Mouse (Mus musculus) embryonic facial prominence, embryonic 15.5 days (tissue): ENCODE data around the gene Megf6. TPM values are rescaled to one million over a fixed set of nuclear protein-coding genes. Genes with fewer than 3 reads are reported as not detected.

Experiments used
- ATAC-seq: fragments of 200-750 bp; cut with Nextera tagmentation; 2 replicates; pipeline ENCODE4 v1.8.0; 2017; ENCODE audit warnings: low read depth, moderate TSS enrichment; ENCODE audit not compliant: insufficient number of reproducible peaks, low FRiP score, low TSS enrichment
- H3K27ac ChIP-seq: fragments of 300-500 bp; sonication (generic); replicated peaks from 2 replicates; pipeline ENCODE4 v1.5.1; 2015; ENCODE audit warnings: mild to moderate bottlenecking, inconsistent platforms
- H3K27me3 ChIP-seq: fragments of 300-500 bp; sonication (generic); 2 replicates; pipeline ENCODE4 v1.6.1; 2015; ENCODE audit warnings: inconsistent platforms
- H3K36me3 ChIP-seq: fragments of 300-500 bp; sonication (generic); 2 replicates; pipeline ENCODE4 v1.6.1; 2015; ENCODE audit warnings: mild to moderate bottlenecking, inconsistent platforms
- H3K4me1 ChIP-seq: fragments of 300-500 bp; sonication (generic); 2 replicates; pipeline ENCODE4 v1.6.1; 2015; ENCODE audit warnings: inconsistent platforms
- H3K4me2 ChIP-seq: fragments of 300-500 bp; sonication (generic); replicated peaks from 2 replicates; pipeline ENCODE4 v1.6.1; 2015; ENCODE audit warnings: mild to moderate bottlenecking, inconsistent platforms
- H3K4me3 ChIP-seq: fragments of 300-500 bp; sonication (generic); replicated peaks from 2 replicates; pipeline ENCODE4 v1.5.1; 2015; ENCODE audit warnings: mild to moderate bottlenecking, inconsistent platforms
- H3K9ac ChIP-seq: fragments of 300-500 bp; sonication (generic); 2 replicates; pipeline ENCODE4 v1.6.1; 2015; ENCODE audit warnings: inconsistent platforms
- H3K9me3 ChIP-seq: fragments of 300-500 bp; sonication (generic); replicated peaks from 2 replicates; pipeline ENCODE4 v1.6.1; 2016; ENCODE audit warnings: inconsistent platforms
- WGBS: fragments of 180-500 bp; shearing (Covaris S2); methylation state at CpG from one replicate; pipeline ENCODE4 v1.1.7; 2015; 5-methylcytosine and 5-hydroxymethylcytosine counted together
- polyA plus RNA-seq: library from polyadenylated mRNA; unstranded; fragments of >200 nt; fragmentation: Nextera tagmentation; extraction: Ambion mirVana; gene quantifications from 2 replicates; pipeline ENCODE4 v1.2.1, GENCODE M21; 2015

Megf6 gene
- polyA plus RNA-seq, 1 experiment from 2014 or later, result 146 TPM

DNA sequence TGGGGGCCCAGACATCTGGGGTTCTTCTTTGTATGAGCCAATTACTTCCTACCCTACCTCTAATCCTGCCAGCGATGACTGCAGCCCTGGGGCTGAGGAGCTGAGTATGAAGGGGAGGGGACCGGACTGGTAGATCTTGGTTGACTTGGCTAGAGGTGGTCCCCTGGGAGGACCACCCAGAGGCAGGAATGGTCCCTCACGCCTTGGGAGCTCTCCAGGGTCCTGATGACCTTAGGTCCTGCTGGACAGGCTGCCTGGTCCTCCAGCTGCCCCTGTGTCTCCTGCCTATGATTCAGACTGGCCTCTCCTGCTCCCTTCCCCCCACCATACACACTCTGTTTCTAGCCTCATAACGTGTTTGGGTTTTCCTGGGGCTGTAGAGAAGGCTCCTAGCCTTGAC is 91.5 kb downstream of the Megf6 start:
- Histone ChIP-seq H3K4me3 (no peak overlapping the region), H3K27ac (no peak overlapping the region), H3K4me2 (no peak overlapping the region), H3K27me3 (no peaks in the 10 kb centered on the region), H3K9ac (no peak overlapping the region), H3K9me3 (no peaks in the 10 kb centered on the region), H3K36me3 (peaks cover 74% of the 10 kb centered on the region), H3K4me1 (peaks cover 11% of the 10 kb centered on the region; the same call in 1 of the 2 replicates)
- no peak for ATAC-seq
- WGBS, result 42% methylated on average over 4 of the region's 4 CpGs

DNA sequence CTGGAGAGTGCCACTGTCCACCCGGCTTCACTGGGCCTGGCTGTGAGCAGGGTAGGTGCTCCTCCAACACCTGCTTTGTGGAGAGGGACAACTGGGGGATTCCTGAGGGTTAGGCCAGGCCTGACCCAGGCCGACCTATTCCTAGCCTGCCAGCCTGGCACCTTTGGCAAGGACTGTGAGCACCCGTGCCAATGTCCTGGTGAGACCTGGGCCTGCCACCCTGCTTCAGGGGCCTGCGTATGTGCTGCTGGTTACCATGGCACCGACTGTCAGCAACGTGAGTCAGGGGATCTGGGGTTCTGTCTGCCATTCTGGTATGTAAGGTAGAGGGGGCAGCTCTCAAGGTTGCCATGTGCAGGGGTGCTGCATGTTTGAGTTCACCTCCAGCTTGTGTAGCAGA is 97.0 kb downstream of the Megf6 start:
- Histone ChIP-seq H3K9me3 (no peaks in the 10 kb centered on the region), H3K36me3 (peaks cover 88% of the 10 kb centered on the region), H3K4me3 (no peak overlapping the region), H3K4me2 (no peak overlapping the region), H3K27me3 (no peaks in the 10 kb centered on the region), H3K9ac (no peak overlapping the region), H3K4me1 (peaks cover 12% of the 10 kb centered on the region; the same call in 1 of the 2 replicates), H3K27ac (no peak overlapping the region)
- 87% methylated on average over 6 of the region's 6 CpGs for WGBS
- no peak for ATAC-seq

DNA sequence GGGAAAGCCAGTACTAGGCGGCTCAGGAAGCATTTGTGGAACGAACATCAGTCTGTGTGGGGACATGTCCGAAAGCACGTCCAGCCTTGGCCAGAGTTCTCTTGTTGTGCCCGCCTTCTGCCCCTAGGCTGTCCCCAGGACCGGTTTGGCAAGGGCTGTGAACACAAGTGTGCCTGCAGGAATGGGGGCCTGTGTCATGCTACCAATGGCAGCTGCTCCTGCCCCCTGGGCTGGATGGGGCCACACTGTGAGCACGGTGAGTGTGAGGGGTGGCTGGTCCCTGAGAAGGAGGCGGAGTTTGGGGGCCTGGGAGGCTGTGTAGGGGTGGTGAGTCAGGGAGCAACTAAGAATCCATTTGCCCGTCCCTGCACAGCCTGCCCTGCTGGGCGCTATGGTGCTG is 99.0 kb downstream of the Megf6 start:
- 43% methylated on average over 10 of the region's 10 CpGs for WGBS
- Histone ChIP-seq H3K36me3 (peaks cover 83% of the 10 kb centered on the region), H3K4me2 (no peak overlapping the region), H3K9ac (no peak overlapping the region), H3K4me3 (no peak overlapping the region), H3K27me3 (no peaks in the 10 kb centered on the region), H3K27ac (peak overlapping the region; percentile 3; the same call in 1 of the 2 replicates), H3K4me1 (peaks cover 12% of the 10 kb centered on the region; the same call in 1 of the 2 replicates), H3K9me3 (no peaks in the 10 kb centered on the region)
- ATAC-seq, result peak; percentile 20; the same call in 1 of the 2 replicates

DNA sequence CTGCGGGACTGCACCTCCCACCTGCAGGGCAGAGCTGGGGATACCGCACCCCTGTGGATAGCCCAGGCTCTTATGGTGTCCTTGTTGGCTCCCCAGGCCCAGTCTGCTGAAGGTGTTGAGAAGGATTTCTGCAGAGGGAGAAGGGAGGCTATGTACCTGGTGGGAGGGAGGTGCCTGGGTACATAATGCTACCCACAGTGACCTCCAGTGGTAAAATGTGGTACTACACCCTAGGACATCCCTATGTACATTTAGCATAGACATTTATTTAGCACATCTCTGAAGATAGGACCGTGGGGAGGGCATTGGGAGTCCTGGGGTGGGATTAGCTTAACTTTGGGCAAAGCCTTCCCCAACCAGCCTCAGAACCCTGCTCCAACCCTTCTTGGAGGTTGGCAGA is 102.5 kb downstream of the Megf6 start:
- H3K9me3 ChIP-seq, result no peaks in the 10 kb centered on the region
- no peak overlapping the region for H3K4me3 ChIP-seq
- 57% methylated on average over 3 of the region's 3 CpGs for WGBS
- H3K27ac ChIP-seq, result no peak overlapping the region
- no peak overlapping the region for H3K9ac ChIP-seq
- H3K4me1 ChIP-seq, result peaks cover 12% of the 10 kb centered on the region; the same call in 1 of the 2 replicates
- no peak overlapping the region for H3K4me2 ChIP-seq
- no peaks in the 10 kb centered on the region for H3K27me3 ChIP-seq
- peaks cover 92% of the 10 kb centered on the region for H3K36me3 ChIP-seq
- ATAC-seq, result no peak

DNA sequence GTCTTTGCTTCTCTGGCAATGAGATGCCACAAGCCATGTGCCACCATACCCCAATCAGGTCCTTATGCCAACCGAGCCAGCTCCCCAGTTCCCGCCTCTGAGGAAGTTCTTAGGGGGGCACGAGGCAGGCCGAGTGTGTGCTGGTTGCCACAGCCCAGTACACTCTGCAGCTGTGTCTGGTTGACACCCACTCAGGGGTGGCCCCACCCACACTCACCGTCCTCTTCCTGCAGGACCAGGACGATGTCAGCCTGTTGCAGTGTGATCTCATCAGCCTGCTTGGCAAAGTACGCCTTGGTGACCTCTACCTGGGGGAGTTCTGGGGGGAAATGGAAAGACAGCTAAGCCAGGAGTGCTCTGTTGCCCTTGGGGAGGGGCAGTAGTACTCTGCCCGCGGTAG is 109.0 kb downstream of the Megf6 start:
- no peak overlapping the region for H3K4me2 ChIP-seq
- H3K4me3 ChIP-seq, result no peak overlapping the region
- H3K27me3 ChIP-seq, result no peaks in the 10 kb centered on the region
- peaks cover 36% of the 10 kb centered on the region for H3K36me3 ChIP-seq
- no peak overlapping the region for H3K9ac ChIP-seq
- no peaks in the 10 kb centered on the region for H3K9me3 ChIP-seq
- ATAC-seq, result no peak
- 59% methylated on average over 9 of the region's 9 CpGs for WGBS
- H3K4me1 ChIP-seq, result peaks cover 16% of the 10 kb centered on the region
- no peak overlapping the region for H3K27ac ChIP-seq

DNA sequence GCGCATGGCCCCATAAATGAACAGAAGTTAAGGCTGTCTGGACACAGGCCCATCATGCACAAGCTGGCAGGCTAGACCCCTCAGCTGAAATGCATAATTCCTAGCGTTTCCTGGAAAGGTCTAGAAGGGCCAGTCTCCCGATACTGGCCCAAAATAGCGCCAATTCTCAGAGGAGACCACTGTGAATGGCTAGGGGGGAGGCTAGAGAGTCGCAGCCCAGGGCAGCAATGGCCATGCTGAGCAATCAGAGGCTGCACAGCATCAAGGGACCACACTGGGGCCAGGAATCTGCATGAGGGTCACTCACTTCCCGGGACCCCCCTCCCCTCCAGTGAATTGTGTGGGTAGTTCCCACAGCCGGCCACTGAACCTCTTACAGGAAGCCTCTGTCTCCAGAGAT is 113.1 kb downstream of the Megf6 start:
- Histone ChIP-seq H3K4me1 (peaks cover 16% of the 10 kb centered on the region), H3K4me3 (no peak overlapping the region), H3K9ac (no peak overlapping the region), H3K27ac (no peak overlapping the region), H3K9me3 (no peaks in the 10 kb centered on the region), H3K36me3 (no peaks in the 10 kb centered on the region), H3K4me2 (no peak overlapping the region), H3K27me3 (no peaks in the 10 kb centered on the region)
- ATAC-seq, result no peak
- WGBS, result 66% methylated on average over 7 of the region's 7 CpGs

DNA sequence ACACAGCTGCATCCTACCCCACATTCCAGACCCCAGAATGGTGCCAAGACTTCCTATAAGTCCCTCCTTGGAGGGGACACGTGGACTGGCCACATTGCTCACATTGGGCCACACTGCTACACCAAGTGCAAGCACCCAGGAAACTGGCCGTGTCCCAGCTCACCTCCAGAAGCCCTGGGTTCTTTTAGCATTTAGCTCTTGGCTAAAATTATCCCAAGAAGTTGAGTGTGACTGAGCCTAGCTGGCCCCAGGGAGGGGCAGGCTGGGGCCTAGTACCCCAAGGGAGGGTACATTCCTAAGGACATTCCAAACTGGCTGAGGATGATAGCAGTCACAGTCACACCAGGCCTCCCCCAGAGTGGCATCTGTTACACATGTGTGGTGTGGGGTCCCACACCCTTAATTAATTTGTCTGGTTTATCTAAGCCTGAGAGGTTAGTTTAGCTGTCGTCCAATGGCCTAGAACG is 123.2 kb downstream of the Megf6 start:
- Histone ChIP-seq H3K9ac (no peak overlapping the region), H3K36me3 (no peaks in the 10 kb centered on the region), H3K27me3 (0 out of 2 replicates have a peak, but pooled peaks cover under 1% of the 10 kb centered on the region), H3K27ac (peak overlapping the region; percentile 22; the same call in 1 of the 2 replicates), H3K4me3 (no peak overlapping the region), H3K4me2 (no peak overlapping the region), H3K9me3 (no peaks in the 10 kb centered on the region), H3K4me1 (peaks cover 12% of the 10 kb centered on the region)
- no peak for ATAC-seq
- WGBS, result 28% methylated on average over 4 of the region's 4 CpGs

DNA sequence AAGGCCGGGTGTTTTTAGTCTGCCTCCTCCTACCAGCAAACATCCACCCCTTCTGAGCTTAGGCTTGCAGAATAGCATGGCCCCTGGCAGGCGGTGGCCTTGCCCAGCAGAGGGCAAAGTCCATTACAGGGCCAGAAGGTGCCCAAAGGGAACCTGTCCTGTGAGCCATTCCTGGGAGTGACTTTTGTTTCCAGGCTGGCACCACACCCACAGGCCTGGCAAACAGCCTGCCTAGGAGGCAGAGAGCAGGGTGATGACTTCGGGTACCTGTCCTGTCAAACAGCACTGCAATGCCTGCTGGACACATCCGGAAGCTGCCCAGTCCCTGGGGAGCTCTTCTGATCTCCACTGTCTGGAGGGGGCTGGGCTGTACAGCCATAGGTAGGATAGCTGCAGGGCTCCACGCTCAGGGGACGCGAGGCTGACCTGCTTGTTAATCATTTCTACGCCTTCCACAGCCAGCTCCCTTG is 123.8 kb downstream of the Megf6 start:
- H3K4me2 ChIP-seq, result no peak overlapping the region
- ATAC-seq, result no peak
- H3K9me3 ChIP-seq, result no peaks in the 10 kb centered on the region
- no peak overlapping the region for H3K4me3 ChIP-seq
- no peak overlapping the region for H3K9ac ChIP-seq
- no peaks in the 10 kb centered on the region for H3K36me3 ChIP-seq
- H3K27ac ChIP-seq, result peak overlapping the region; percentile 22; the same call in 1 of the 2 replicates
- WGBS, result 50% methylated on average over 8 of the region's 8 CpGs
- H3K4me1 ChIP-seq, result peaks cover 12% of the 10 kb centered on the region
- H3K27me3 ChIP-seq, result peaks cover 6% of the 10 kb centered on the region; the same call in 1 of the 2 replicates

DNA sequence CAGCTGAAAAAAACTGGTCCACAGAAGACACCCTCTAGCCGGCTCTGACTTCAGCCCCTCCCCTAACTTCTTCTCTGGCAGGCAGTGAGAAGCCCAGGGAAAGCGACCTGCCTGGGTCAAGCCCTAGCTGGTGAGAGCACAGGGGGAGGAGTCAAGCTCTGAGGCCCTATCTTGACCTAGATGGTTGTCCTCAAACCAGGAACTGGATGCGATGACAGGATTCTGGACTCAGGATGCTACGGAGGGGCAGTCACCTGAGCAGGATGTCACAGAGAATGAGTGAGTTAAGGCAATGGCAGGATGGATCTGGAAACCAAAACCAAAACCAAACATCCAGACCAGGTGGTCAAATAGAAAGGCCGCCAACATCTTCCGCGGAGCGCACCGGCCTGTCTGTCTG is 127.2 kb downstream of the Megf6 start:
- Histone ChIP-seq H3K9ac (no peak overlapping the region), H3K4me2 (no peak overlapping the region), H3K36me3 (no peaks in the 10 kb centered on the region), H3K4me1 (peaks cover 26% of the 10 kb centered on the region), H3K9me3 (no peaks in the 10 kb centered on the region), H3K4me3 (no peak overlapping the region), H3K27me3 (peaks cover 29% of the 10 kb centered on the region), H3K27ac (no peak overlapping the region)
- ATAC-seq, result no peak
- WGBS, result 43% methylated on average over 9 of the region's 9 CpGs

DNA sequence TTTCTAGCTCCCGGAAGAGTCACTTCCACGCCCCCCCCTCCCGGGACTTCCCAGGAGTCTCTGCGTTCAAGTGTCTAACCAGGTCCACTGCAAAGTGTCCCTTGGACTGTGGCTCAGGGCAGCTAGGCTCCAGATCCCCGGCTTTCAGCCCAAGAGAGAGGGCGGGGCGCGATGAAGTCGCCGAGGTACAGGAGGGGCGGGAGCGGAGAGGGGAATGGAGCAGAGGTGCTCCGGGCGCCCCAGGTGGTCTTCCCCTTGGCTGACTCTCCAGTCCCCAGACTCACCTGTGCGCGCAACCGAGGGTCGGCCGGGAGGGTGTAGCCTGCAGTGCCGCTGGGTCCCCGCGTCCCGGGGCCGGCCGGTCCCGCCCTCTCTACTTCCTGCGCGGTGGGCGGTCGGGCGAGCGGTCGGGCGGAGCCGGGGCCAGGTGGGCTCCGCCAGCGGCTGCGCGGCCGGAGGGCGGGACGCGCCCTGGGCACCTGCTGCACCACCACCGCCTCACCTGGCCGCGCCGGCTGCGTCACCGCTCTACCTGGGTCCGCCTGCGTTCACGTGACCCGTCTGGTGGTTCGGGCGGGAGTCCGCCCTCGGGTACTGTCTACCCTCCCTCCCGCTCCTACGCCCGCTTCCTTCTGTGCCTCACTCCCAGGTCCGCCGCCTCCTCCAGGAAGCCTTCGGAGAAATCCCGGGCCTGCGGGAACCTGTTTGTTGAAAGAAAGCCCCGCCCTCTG is 129.2 kb downstream of the Megf6 start:
- H3K9me3 ChIP-seq, result no peaks in the 10 kb centered on the region
- peak overlapping the region; percentile 54 for H3K4me3 ChIP-seq
- peak; percentile 58 for ATAC-seq
- H3K4me1 ChIP-seq, result peaks cover 14% of the 10 kb centered on the region
- H3K36me3 ChIP-seq, result no peaks in the 10 kb centered on the region
- under 1% methylated on average over 65 of the region's 66 CpGs for WGBS
- H3K27ac ChIP-seq, result no peak overlapping the region
- H3K4me2 ChIP-seq, result peak overlapping the region; percentile 96
- peak overlapping the region; percentile 19; the same call in 1 of the 2 replicates for H3K9ac ChIP-seq
- H3K27me3 ChIP-seq, result peaks cover 29% of the 10 kb centered on the region

DNA sequence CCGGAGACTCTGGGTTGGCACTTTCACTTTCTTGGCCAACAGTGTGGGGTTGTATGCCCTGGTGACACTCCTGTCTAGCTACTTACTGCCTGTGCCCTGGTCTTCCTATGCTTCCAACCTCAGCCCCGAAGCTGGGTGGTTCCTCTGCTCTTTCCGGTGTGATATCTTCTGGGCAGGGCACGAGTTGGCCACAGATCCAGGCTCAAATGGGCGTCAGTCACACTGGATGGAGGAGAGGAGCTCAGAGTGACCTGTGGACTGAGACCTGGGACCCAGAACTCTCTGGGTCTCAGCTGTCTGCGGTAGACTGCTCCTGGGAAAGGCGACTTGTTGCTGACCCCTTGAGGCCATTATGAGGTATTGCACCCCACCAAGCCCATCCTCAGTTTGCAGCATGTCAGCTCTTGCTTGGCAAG is 130.9 kb downstream of the Megf6 start, which contains the start of gene Arhgef16:
Gene Arhgef16, minus strand, starts transcription at position 211 of the 416 bp plus-strand sequence.
- H3K36me3 ChIP-seq, result no peaks in the 10 kb centered on the region
- H3K4me3 ChIP-seq, result no peak within 1 kb of the TSS
- no peak within 1 kb of the TSS; the same call in 1 of the 2 replicates for H3K9ac ChIP-seq
- 23% methylated on average over 7 of the region's 7 CpGs for WGBS
- H3K4me1 ChIP-seq, result peaks cover 14% of the 10 kb centered on the region
- H3K27me3 ChIP-seq, result peaks cover 29% of the 10 kb centered on the region
- H3K9me3 ChIP-seq, result no peaks in the 10 kb centered on the region
- no peak within 1 kb of the TSS for H3K4me2 ChIP-seq
- ATAC-seq, result 0 out of 2 replicates have a peak, but pooled peaks have one; percentile 11
- H3K27ac ChIP-seq, result no peak within 1 kb of the TSS
